Mouse (Mus musculus) forebrain, postnatal 0 days (tissue): ENCODE measurements around the gene Kcnh2. TPM values are rescaled to one million over a fixed set of nuclear protein-coding genes. Genes with fewer than 3 reads are reported as not detected.

Source experiments
- ATAC-seq: fragments of 200-750 bp; cut with Nextera tagmentation; 2 replicates; pipeline ENCODE4 v1.8.0; 2017; ENCODE audit warnings: mild to moderate bottlenecking, moderate library complexity
- DNase-seq: peaks from one replicate; pipeline ENCODE4 v3.0.0-alpha.2; 2015
- H3K27ac ChIP-seq: fragments of 300-500 bp; sonication (generic); 2 replicates; pipeline ENCODE4 v1.5.1; 2014; ENCODE audit warnings: low read depth, mild to moderate bottlenecking, antibody characterized with exemption, low read length, moderate library complexity, mixed read lengths
- H3K27me3 ChIP-seq: fragments of 300-500 bp; sonication (generic); 2 replicates; pipeline ENCODE4 v1.6.1; 2014; ENCODE audit warnings: mild to moderate bottlenecking, low read length, mixed read lengths; ENCODE audit not compliant: insufficient read depth
- H3K36me3 ChIP-seq: fragments of 300-500 bp; sonication (generic); 2 replicates; pipeline ENCODE4 v1.6.1; 2014; ENCODE audit warnings: mild to moderate bottlenecking, moderate library complexity; ENCODE audit not compliant: insufficient read depth
- H3K4me1 ChIP-seq: fragments of 300-500 bp; sonication (generic); 2 replicates; pipeline ENCODE4 v1.6.1; 2014; ENCODE audit warnings: antibody characterized with exemption; ENCODE audit not compliant: insufficient read depth
- H3K4me2 ChIP-seq: fragments of 300-500 bp; sonication (generic); 2 replicates; pipeline ENCODE4 v1.6.1; 2014; ENCODE audit warnings: low read depth, mild to moderate bottlenecking, moderate library complexity
- H3K4me3 ChIP-seq: fragments of 300-500 bp; sonication (generic); 2 replicates; pipeline ENCODE4 v1.5.1; 2014; ENCODE audit warnings: low read depth, low read length, mixed read lengths
- H3K9ac ChIP-seq: fragments of 300-500 bp; sonication (generic); 2 replicates; pipeline ENCODE4 v1.6.1; 2014; ENCODE audit warnings: mild to moderate bottlenecking
- H3K9me3 ChIP-seq: fragments of 300-500 bp; sonication (generic); 2 replicates; pipeline ENCODE4 v1.6.1; 2016; ENCODE audit warnings: low read length
- CTCF ChIP-seq: sonication (generic); IDR thresholded peaks from 2 replicates; pipeline ENCODE4 v1.5.1; 2016; ENCODE audit warnings: antibody characterized with exemption, control low read depth, low read depth
- WGBS: fragments of 180-500 bp; shearing (Covaris S2); extraction: QIAGEN DNeasy Blood & Tissue Kit; methylation state at CpG from one replicate; pipeline ENCODE4 v1.1.7; 2014; 5-methylcytosine and 5-hydroxymethylcytosine counted together
- polyA plus RNA-seq: library from polyadenylated mRNA; unstranded; fragments of >200 nt; fragmentation: Nextera tagmentation; extraction: Ambion mirVana; gene quantifications from 2 replicates; pipeline ENCODE4 v1.2.1, GENCODE M21; 2015
- total RNA-seq: library from RNA; depleted of rRNA; stranded (reverse); fragments of >200 nt; gene quantifications from 2 replicates; pipeline ENCODE4 v1.2.3, GENCODE M21; 2014

Kcnh2 gene
- total and polyA plus RNA-seq, 2 experiments from 2014 or later: 6.8 to 21.2 TPM

DNA sequence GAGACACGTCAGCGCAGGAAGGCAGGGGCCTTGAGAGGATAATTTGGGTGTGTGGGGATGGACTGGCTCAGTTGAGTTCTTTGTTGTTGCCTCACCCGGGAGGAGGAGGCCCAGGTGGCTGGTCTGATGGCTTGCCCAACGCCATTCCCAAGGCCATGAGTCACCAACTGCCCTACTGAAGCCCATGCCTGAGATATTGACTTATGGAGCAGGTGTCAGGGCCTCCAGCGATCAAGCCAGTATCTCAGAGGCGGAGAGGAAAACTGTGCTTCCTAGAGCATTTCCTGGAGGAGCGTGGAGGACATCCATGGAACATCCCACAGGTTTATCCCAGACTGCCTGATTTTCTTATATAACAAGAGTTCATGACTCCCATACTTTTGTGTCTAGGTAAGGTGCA, 41.3 kb upstream of the Kcnh2 start:
- H3K27me3 ChIP-seq: 0 out of 2 replicates have a peak, but pooled peaks cover 7% of the 10 kb centered on the region
- no peak overlapping the region for H3K4me3 ChIP-seq
- H3K4me1 ChIP-seq: peaks cover 8% of the 10 kb centered on the region; the same call in 1 of the 2 replicates
- no peaks in the 10 kb centered on the region for H3K36me3 ChIP-seq
- no peak overlapping the region for H3K9ac ChIP-seq
- TF ChIP-seq CTCF: no peak
- WGBS: 79% methylated on average over 7 of the region's 7 CpGs
- H3K4me2 ChIP-seq: no peak overlapping the region
- ATAC-seq: no peak
- H3K9me3 ChIP-seq: no peaks in the 10 kb centered on the region
- DNase-seq: no peak
- H3K27ac ChIP-seq: no peak overlapping the region

DNA sequence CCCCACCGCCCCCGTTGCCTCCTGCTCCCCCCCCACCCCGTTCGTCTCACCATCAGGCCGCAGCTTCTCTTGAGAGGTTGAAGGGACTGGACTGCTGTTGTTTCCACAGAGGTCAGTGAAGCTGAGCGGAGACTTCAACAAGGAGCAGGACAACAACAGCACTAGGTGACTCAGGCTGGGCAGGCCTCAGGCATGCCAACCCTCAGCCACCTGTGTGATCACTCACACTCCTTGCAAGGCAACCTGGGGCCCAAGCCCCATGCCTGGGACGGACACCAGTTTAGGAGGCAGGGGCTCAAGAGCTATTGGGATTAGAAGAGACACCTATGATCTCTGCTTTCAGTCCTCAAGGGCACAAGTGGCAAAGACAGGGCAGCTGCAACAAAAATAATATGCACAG, 40.5 kb upstream of the Kcnh2 start, which contains the start of gene Atg9b:
Gene Atg9b, minus strand, starts transcription at position 280 of the 400 bp plus-strand sequence.
- Histone ChIP-seq H3K9me3 (no peaks in the 10 kb centered on the region), H3K4me3 (no peak within 1 kb of the TSS), H3K4me2 (no peak within 1 kb of the TSS), H3K4me1 (peaks cover 12% of the 10 kb centered on the region), H3K27ac (no peak within 1 kb of the TSS), H3K9ac (no peak within 1 kb of the TSS), H3K27me3 (0 out of 2 replicates have a peak, but pooled peaks cover 7% of the 10 kb centered on the region), H3K36me3 (no peaks in the 10 kb centered on the region)
- ATAC-seq: no peak
- WGBS: 87% methylated on average over 7 of the region's 7 CpGs
- no peak for DNase-seq
- no peak for TF ChIP-seq CTCF

DNA sequence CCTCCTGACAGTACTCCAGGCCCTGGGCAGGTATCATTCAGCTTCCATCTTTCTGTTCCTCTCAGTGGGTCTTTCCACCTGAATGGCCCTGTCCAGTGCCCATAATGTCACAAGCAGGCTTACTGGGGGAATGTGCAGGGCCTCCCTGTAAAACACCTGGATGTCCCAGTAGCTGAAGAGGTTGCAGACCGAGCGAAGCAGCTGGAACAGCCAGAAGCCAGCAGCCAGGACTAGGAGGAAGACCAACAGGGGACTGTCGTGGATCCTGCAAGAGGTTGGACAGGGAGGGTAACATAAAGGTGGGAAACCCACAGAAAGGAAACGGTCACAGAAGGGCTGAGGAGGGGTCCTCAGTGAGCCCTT, 38.2 kb upstream of the Kcnh2 start:
- H3K4me2 ChIP-seq: no peak overlapping the region
- 73% methylated on average over 4 of the region's 4 CpGs for WGBS
- ATAC-seq (no peak), DNase-seq (no peak)
- H3K4me1 ChIP-seq: peaks cover 10% of the 10 kb centered on the region
- 0 out of 2 replicates have a peak, but pooled peaks cover 7% of the 10 kb centered on the region for H3K27me3 ChIP-seq
- H3K9me3 ChIP-seq: no peaks in the 10 kb centered on the region
- H3K4me3 ChIP-seq: no peak overlapping the region
- H3K36me3 ChIP-seq: no peaks in the 10 kb centered on the region
- no peak overlapping the region for H3K9ac ChIP-seq
- no peak overlapping the region for H3K27ac ChIP-seq
- TF ChIP-seq CTCF: no peak

DNA sequence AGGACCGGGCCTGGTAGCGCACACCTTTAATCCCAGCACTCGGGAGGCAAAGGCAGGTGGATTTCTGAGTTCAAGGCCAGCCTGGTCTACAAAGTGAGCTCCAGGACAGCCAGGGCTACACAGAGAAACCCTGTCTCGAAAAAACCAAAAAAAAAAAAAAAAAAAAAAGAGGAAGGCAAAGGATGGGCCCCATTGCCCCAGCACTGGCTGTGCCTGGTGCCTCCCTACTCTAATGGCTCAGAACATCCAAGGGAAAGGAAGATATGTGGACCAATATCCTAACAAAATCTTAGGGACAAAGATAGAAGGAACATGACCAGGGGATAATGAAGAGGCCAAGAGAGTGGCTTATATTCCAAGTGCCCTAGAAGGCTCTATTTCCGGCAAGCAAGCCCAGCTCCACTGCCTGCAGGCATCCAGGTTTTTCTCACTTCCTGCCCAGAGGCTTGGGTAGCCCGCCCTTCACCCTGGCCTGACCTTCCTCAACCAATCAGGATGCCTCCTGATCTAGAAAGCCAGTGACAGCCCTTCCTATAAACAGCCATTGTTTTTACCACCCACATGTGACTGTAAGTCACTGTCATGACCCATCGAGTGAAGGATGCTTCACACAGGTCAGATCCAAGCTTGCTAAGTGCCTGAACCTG, 37.7 kb upstream of the Kcnh2 start:
- TF ChIP-seq CTCF: no peak
- Histone ChIP-seq H3K9ac (no peak overlapping the region), H3K4me2 (no peak overlapping the region), H3K4me1 (peaks cover 15% of the 10 kb centered on the region), H3K27ac (no peak overlapping the region), H3K9me3 (no peaks in the 10 kb centered on the region), H3K4me3 (no peak overlapping the region), H3K36me3 (no peaks in the 10 kb centered on the region), H3K27me3 (0 out of 2 replicates have a peak, but pooled peaks cover 7% of the 10 kb centered on the region)
- DNase-seq (no peak), ATAC-seq (no peak)
- WGBS: 58% methylated on average over 6 of the region's 7 CpGs

DNA sequence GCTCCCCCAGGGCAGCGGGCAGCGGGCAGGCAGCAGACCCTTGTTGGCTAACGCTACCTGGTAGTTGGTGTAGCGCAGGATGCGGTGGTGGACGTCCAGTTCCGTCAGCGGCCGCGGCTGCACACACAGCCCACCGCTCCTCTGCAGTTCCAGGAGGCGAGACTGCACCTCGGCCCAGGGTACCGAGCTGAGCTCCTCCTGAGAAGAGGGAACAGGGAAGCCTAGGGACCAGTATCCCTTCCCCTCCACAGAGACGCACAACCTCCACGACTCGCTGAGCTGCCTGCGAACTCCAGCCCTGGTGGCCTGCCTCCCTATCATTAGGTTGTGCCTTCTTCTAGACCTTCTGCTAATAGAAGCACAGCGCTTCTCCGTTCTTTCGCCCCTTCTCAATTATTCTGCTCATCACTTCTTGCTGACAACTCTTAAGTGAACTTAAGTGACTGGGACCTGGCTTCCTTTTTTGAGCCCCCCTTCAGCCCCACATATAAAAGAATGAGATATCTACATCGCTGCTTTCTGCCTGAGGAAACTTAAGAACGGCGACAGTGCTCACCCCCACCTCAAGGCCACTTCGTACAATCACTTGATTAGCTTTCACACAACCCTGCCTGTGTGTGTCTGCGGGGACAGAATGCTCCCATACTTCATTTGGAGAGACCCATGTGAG, 37.0 kb upstream of the Kcnh2 start:
- Histone ChIP-seq H3K4me1 (peaks cover 19% of the 10 kb centered on the region), H3K4me2 (peak overlapping the region; percentile 98), H3K9ac (peak overlapping the region; percentile 62), H3K36me3 (no peaks in the 10 kb centered on the region), H3K4me3 (peak overlapping the region; percentile 51), H3K9me3 (no peaks in the 10 kb centered on the region), H3K27me3 (0 out of 2 replicates have a peak, but pooled peaks cover 7% of the 10 kb centered on the region), H3K27ac (peak overlapping the region; percentile 54; the same call in 1 of the 2 replicates)
- DNase-seq (peak; percentile 21), ATAC-seq (no peak)
- 26% methylated on average over 26 of the region's 26 CpGs for WGBS
- no peak for TF ChIP-seq CTCF

DNA sequence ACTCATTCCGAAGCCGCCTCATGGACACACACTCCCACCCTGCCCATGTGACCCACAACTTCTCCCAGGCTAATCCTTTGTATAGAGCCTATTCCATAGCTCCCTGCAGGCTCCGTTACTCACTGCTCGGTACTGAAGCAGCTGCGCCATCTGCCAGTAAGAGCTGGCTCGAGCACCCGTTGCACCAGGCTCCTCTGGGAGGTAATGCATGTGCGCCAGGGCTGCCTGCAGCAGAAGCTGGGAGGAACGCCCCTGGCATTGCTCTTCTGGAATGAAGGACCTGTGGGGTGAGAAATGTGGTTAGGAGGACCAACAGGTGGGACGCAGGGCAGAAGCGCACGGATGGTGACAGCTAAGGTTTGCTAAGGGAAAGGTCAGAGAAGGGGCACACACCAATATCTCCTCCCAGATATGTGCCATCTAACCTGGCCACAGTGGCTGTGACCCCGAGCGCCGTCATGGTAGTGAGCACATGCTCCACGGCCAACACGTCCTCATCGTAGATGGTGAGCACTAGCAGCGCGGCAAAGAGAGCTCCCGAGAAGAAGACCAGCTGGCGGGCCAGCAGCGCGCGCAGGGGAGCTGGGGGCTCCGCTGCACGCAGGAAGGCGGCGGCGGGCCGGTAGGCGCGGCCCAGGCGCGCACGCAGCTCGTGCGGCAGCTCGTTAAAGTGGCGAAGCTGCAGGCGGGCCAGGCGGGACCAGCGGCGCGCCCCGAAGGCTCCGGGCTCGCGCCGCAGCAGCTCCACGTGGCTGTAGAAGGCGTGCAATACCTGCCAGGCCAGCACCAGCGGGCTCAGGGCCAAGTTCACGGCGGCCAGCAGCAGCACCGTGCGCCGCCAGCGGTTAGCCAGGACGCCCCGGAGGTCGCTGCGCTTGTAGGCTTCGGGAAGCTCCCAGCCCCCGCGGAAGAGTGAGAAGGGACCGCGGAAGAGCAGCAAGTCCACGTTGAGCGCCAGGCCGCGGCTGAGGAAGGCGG, 36.1 kb upstream of the Kcnh2 start:
- H3K36me3 ChIP-seq: no peaks in the 10 kb centered on the region

More for the DNA sequence above, 36.1 kb upstream of the Kcnh2 start:
- peak overlapping the region; percentile 62 for H3K9ac ChIP-seq
- H3K27me3 ChIP-seq: 0 out of 2 replicates have a peak, but pooled peaks cover 7% of the 10 kb centered on the region
- ATAC-seq (peak; percentile 83), DNase-seq (peak; percentile 85)
- peak overlapping the region; percentile 98 for H3K4me2 ChIP-seq
- peak overlapping the region; percentile 51 for H3K4me3 ChIP-seq
- WGBS: 4% methylated on average over 73 of the region's 73 CpGs
- no peaks in the 10 kb centered on the region for H3K9me3 ChIP-seq
- peaks cover 25% of the 10 kb centered on the region for H3K4me1 ChIP-seq
- peak; percentile 68 for TF ChIP-seq CTCF
- peak overlapping the region; percentile 54 for H3K27ac ChIP-seq
